Mouse (Mus musculus) adipocyte (in vitro differentiated cells): Measurements from ENCODE around the gene Cavin4.
A peak's percentile ranks its signal among the peaks of the same experiment; 100 is the strongest.

Experiments used
- DNase-seq: peaks from one replicate; pipeline ENCODE4 v3.0.0-alpha.2; 2016; ENCODE audit warnings: low spot score

The Cavin4 gene

DNA sequence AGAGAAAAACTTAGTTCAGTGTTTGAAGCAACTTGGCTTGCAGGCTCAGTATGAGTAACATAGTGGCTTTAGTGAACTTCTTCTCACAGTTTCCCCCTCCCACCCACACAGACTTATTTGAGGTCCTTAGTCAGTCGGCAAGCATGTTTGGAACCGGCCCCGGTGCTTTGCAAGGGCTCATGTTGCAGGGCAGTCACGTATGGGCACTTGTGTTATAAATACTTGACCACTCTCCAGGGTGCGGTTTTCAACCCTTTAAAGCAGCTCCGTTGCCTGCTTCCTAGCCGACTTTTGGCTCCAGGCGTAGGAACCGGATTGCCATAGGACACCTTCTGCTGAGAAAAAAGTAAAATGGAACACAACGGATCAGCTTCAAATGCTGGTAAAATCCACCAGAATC is at the start of gene Cavin4:
Gene Cavin4 (plus strand): TSS at position 244 of the 400 bp plus-strand sequence.
- no peak for DNase-seq

DNA sequence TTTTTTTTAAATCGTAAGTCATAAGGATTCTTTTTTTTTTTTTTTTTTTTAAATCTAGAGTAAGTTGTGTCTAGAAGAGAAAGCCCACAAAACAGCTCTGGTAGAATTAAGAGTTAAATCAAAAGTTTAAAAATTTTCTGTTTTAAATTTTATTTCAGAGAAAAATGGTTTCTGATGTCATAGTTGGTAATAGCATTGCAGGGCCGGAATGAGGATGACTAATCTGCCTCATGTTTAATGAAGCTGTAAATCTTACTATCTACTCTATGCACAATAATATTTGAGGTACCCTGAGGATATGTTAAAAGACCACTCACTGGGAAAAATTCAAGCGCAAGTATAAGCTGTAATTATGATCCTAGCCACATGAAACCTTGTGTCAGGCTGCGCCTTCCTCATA is 47.8 kb upstream of the Cavin4 start:
- no peak for DNase-seq

DNA sequence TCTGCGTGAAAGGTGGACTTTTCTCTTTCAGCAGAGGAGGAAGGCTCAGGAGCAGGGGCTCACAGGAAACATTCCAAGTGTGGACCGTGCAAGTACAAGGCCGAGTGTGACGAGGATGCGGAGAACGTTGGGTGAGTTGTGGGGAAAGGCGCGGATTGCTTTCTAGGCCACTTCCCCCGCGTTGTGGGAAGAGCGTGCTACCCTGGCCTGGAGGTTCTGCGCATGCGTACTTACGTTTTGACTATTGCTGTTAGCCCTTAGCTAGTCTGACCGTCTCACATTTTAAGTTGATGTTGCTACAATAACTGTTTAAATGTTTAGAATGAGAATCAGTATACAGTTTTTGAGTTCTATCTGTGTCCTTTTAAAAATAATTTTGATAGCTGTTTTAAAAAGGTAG is 46.1 kb upstream of the Cavin4 start:
- no peak for DNase-seq

DNA sequence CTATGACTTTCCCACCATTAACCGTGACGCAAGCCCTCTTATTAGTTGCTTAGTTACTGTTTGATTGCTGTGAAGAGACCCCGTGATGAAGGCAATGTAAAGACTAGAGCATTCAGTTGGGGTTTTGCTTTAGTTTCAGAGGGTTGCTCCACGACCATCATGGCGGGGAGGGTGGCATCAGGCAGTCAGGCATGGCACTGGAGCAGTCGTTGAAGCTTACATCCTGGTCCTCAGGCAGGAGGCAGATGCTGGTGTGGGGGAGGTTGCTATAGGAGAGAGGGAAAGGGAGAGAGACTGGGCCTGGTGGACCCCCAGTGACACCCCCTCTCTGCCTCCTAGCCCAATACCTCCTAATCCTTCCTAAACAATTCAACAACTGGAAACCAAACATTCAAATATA is 43.2 kb upstream of the Cavin4 start:
- DNase-seq = no peak

DNA sequence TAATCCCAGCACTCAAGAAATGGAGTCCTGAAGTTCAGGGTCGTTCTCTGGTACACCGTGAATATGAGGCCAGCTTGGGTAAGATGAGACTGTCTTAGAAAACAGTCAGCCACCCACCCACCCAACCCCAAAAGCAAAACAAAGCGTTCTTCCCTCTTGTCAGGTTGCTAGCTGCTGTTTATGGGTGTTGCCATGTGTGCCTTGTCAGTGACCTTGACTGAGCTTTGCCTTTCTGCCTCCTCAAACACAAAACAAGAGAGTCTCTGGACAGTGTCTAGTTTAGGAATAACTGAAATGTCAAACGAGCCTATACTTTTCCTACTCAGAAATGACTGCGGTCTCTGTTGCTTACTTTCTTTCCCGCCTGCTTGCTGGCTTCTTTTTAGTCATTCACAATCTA is 41.1 kb upstream of the Cavin4 start:
- DNase-seq = no peak

DNA sequence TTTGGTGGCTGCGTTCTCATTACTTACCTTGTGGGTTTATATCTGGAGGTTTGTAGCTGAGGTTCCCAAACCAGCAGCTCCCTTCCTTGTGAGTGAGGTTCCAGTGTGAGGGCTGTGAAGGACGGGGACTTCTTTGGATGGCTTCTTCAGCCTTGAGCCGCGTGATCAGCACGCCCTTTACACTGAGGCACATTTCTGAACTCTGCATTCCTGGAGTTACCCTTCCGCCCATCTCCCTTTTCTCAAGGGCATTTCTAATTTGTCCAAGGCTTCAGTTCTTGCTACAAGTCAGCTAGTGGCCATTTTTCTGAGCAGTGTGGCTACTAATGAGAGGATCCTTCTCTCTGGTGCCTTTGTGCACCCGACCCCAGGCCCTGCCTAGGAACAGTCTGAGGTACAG is 40.4 kb upstream of the Cavin4 start:
- no peak for DNase-seq

DNA sequence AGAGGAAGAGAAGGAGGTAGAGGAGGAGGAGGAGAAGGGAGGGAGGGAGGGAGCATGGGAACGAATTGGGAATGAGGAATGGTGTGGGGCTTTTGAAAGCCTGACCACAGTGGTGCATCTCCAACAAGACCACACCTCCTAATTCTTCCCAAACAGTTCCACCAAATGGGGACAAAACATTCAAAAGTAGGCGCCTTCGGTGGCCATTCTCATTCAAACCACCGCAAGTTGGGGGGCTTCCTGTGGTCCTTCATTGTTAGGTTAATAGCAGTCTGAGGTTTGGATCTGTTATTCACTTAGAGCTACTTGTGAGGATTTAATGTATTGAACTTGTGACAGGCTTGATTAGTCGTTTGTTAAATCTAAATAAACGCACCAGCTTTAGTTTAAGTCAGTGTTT is 38.4 kb upstream of the Cavin4 start:
- no peak for DNase-seq

DNA sequence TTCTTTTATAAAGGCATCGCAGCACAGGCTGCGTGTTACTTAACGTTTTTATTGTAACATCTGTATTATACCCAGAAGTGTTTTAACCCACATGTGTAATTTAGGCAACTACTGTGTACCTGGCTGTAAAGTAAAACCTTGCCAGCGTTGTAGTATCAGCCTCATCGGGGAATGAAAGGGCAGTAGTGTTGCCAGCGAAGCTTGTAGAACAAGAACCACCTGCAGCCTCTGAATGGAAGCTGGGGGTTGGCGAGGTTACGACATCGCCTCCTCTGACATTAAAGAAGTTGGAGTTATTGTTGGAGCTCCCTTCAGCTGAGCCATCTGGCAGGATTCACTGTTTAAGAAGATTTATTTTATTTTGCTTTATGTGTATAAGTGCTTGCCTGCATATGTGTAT is 37.5 kb upstream of the Cavin4 start:
- DNase-seq = no peak

DNA sequence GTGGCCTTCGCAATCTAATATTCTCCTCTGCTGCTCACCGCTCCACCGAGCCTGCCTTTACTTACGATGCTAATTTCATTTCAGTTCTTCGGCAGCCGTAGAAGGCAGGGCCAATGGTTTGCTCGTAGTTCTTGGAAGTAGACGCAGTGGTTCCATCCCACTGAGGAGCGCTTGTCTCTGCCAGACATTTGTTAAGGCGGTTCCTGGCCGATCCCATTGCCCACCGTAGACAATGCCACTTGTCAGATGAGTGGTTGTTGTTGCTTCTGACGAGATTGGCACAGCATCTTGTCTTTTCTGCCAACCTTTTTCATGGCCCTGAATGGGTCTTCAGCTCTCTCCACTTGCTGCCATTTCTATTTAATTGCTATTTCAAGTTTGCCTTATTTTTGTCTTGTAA is 33.9 kb upstream of the Cavin4 start:
- DNase-seq = no peak

DNA sequence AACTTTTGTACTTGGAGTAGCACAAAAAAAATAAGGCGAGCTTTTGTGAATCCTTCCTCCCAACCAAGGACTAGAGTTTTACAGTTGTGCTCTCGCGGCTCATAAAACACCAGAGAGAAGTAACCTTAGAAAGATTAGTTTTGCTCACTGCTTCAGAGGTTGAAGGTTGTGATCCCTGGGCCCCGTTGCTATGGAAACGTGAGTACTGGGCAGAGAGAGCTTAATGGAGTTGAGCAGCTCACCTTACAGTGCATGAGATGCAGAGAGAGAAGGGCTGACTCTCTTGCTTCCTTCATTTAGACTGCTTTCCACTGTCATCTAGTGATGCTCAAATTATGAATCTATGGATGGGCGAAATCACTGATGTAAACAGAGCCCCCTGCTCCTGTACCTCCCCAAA is 29.8 kb upstream of the Cavin4 start:
- DNase-seq = no peak

DNA sequence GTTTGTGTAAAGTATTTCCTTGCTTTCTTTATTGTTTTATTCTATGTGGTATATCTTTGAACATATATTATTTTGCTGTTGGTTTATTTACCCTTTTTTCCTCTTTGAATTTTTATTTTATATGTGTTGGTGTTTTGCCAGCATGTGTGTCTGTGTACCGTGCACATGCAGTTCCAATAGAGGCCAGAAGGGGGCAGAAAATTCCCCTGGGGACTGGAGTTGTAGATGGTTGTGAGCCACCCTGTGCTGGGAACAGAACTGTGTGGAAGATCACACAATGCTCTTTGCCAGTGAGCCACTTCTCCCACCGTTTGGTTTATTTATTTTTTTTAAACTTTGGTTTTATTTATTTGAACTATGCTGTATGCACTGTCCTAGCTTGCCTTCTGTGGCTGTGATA is 29.3 kb upstream of the Cavin4 start:
- peak; percentile 36 for DNase-seq

DNA sequence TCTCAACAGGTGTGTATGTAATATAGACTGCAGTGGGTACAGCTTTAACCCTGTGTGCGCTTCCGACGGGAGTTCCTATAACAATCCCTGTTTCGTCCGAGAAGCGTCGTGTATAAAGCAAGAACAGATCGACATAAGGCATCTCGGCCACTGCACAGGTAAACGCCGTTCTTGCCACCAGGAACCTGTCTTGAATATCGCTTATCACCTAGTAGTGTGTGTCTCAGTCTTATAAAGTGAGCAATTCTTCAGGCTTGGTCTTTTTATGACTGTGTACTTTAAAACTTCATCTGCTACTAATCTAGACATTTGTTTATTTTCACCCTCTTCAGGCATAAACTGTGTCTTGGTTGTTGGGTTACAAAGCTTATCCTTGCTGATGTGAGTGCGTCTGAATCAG is 26.5 kb upstream of the Cavin4 start:
- no peak for DNase-seq

DNA sequence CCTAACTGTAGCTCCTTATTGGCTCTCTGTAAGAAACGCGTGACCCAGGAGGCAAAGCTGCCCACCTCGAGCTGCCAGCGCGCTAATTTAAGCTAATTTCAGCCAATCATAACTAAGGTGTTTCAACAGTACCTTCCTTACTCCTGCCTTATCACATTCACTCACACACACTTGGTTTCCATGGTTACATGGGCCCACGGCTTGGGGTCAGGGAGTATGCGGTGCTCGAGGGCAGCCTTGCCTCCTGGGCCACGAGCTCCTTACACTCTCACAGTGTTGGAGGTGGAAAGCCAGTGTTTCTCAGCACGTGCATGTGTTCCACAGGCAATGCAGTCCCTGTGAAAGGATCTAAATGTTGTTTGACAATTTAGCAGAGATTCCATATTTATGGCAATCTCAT is 25.2 kb upstream of the Cavin4 start:
- no peak for DNase-seq

DNA sequence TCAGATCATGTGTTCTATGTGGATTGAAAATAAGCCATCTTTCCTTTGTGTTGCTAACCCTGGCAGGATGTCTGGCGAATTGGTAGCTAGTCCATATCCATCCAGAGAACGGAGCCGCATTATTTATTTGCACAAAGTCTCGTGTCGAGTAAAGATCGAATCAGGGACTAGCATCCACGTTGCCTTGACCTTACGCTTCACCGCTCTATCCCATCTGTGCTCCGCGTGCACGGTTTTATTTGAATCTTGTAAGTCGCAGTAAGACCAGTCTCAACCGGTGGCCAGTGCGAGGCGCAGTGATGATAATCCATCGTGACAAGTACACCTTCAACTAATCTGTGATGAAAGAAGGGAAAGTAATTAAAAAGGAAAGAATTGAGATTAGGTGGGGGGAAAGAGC is 23.8 kb upstream of the Cavin4 start:
- DNase-seq = no peak

DNA sequence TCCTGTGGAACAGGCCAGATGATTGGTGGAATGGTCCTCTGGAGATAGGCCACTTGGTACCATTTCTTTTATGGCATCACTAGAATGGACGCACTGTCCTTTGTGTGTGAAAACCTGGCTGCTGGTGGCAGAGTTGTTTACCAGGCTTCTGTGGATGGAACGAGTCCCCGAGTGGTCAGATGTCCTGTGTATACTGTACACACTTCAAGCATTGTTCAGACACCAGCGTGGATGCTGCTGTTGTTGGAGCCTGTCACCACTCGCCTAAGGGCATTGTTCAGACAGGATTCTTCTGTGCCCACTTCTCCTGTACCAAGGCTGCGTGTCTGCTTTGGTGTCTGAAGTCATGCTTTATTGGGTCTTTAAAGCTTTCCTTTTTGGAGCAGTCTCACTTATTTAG is 19.5 kb upstream of the Cavin4 start:
- no peak for DNase-seq

DNA sequence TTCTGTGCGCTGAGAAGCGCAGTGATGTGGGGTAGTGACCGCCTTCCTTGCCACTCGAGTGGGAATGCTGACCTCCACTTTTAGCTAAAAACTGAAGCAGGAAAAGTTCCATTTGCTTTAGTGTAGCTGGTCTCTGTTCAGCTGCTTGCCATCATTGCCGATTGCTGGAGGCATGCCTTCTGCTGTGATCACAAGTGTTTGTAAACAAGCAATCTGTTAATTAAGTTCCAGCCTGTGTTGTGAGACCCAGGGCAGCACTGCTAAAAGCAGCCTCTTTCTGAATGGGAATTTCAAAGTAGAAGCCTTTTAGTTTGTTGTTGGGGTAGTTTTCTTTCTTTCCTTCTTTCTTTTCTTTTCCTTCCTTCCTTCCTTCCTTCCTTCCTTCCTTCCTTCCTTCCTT is 17.2 kb upstream of the Cavin4 start:
- DNase-seq = no peak

DNA sequence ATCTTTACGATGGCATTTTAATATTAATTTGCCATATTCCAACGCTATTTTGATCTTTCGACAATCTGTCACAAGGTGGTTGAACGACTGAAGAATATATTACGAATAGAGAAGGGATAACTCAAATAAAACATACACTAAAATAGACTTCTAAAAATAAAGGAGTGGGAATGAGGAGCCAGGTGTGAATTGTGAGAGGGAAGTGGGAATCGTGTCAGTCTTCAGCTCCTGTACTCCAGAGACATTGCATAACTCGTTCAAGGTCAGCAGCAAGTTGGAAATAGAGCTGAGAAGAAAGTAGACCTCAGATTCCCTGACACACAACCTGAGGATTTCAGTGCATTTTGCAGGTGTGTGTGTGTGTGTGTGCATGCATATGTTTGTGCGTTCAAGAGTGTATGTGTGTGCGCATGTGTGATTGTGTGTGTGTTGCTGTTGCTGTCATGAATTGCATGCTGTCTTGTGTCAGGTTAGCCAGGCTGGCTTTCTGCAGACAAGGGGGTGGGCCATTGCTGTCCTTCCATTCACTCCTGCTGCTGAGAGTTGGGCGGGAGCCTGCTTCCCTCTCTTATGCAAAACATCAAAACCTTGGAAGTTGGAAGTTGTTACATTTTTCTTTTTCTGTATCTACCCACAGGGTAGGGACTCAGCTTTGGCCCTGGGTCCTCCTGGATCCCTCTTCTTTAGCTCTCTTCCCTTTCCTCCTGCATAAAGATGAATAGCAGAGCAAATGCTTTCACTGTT is 12.5 kb upstream of the Cavin4 start:
- DNase-seq = no peak

DNA sequence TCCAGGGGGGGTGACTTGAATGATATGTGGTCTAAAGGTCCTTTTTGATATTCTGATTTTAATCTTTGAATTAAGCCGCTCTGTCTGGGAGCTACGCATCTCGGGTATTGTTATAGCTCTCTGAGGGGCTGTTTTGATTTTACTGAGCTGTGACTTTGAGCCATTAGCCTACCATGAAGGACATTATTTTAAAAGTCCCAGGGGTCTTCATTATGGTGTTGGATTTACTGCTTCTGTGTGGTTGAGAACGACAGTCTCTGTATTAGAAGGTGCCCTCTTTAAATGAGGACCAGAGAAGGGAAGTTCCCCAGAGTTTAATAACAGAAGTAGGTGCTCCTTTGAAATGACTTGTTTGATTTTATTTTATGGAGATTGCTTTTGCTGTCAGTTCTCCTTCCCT is 9.2 kb upstream of the Cavin4 start:
- DNase-seq = no peak

DNA sequence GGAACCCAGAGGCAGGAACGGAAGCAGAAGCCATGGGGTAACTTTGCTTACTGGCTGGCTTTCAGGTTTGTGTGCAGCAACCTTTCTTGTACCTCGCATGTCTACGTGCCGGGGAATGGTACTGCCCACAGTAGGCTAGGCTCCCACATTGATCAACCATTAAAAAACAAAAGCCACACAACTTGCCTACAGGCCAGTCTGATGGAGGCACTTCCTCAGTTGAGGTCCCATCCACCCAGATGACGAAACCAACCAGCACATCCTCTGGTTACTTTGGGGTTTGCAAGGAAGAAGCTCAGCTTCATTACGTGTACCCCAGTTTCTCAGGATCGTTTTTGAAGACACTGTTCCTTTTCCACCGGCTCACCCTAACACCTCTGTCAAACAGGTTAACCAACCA is 6.8 kb upstream of the Cavin4 start:
- no peak for DNase-seq

DNA sequence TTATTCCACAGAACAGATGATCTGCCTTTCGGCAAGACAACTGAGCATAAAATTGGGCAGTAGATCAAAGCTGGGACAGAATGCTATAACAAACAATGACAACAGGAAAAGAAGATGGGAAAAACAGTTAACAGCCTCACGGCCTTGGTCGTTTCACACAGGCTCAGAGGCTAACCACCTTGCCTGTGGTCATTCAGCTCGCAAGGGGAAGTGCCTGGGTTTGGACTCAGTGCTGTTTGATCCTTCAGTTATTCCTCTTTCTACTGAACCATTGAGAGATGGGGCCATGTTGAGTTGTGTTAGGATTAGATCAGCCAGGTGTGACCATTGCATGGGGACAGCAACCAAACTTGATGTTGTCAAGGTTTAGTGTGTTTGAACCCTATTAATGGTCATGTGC is 3.2 kb upstream of the Cavin4 start:
- DNase-seq = no peak

DNA sequence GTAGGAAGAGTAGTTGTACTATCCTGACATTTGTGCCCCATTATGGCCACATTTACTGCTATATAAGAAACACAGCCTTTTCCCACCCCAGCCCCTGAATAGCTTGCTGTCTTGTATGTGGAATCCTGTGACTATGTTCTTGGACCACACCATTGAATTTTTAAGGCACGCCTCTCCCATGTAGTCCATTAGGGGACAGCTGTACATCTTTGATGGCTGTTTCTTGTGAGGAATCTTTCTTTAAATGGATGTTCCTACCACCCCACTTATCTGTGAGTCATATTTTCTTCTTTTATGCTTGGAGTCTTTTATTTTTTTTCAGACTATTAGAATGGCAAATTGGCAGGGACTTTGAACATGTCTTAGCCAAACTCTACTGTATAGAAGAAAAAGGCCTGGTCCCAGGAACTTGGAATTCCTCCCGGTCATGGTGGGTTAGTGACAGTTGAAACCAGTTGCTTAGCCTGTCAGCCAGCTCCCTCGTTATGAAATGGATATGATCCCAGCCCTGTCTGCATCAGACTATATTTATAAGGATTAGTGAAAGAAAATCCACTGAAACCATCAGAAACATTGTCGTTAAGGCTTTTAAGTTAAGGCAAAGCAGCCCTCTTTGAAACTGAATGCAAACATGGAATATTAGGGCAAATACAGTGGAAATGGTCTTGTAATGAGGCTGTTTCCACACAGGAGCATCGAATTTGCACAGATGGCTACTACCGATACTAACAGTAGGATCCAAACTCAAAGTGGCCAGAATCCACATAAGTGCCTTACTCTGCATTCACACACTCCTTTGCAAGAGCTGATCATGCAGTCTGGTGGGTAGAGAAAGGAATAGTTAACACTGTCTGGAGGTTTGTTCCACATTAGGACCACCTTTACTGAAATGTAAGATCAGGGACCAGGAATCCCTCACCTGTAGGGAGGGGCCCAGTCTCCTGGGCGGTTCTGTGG is 2.4 kb upstream of the Cavin4 start:
- DNase-seq = no peak

DNA sequence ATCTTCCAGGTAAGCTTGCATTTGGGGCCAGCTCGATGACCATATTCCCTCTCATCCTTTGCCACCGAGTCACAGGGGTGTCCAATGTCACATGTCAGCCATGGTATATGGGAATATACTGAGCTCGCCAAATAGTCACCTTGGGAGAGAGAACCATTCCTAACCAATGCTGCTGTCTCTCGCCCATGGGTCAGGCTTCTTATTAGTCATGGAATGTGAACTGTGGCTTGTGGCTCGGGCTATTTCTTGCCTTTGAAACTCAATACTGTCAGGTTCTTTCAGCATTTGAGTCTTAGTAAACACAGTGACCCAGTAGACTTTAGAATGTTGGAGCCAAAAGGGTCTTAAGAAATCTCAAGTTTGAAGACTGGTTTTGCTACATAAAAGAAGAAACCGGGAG is 707 bp downstream of the Cavin4 start:
- no peak for DNase-seq

DNA sequence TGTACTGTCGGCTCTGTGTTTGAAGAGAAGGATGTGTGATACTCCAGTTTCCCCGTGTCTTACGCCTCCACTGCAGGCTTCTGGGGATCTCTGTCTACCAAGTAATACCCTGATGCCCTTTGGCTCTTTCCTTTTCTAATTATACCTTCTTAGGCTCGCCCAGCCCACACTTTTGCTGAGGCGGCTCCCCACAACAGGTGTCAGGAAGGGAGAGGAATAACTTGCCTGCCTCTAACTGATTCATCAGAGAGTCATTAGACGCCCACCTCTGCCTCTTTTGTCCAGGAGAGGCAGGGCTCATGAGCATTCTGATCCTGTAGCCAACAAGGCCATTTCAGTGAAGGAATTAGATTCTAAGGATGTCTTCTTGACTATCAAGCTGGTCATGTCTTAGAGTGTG is 4.0 kb downstream of the Cavin4 start:
- DNase-seq = no peak

DNA sequence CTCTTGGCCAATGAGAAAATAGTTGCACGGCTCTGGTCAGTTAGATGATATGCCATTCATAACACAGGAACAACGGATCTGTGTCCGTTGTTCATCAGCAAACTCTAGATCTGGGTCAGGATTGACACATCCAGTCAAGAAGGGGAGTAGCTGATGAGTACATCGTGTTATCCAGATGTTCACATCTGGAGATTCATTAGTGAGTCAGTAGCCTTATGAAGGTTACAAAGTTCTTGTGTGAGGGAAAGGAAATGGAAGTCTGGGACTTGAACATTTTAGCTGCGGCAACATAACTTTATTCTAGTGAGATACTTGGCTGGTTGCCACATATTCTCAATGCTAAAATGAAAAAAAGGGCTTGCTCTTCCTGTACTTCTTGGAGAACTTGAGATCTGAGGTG is 9.6 kb downstream of the Cavin4 start:
- DNase-seq = no peak
